Mouse (Mus musculus): ENCODE results near the gene Bcl7a. TPM values are rescaled to one million over a fixed set of nuclear protein-coding genes. Genes with fewer than 3 reads are reported as not detected.

The Bcl7a gene
- polyA plus RNA-seq (2012; rRNA removed) (28.3 and 31.4 TPM in 2 replicates), polyA plus RNA-seq (2014; fragmentation: Nextera tagmentation; extraction: Ambion mirVana) (20.1 and 25.4 TPM in 2 replicates)

- H3K9me3 ChIP-seq (ENCODE audit: control insufficient read depth, low read length): no peaks in the 10 kb centered on the region
- DNase-seq (ENCODE audit: low spot score) (peak; percentile 84), ATAC-seq (ENCODE audit: low FRiP score, low read depth) (peak; percentile 87)
- peak within 1 kb of the TSS; percentile 81 for H3K4me2 ChIP-seq (replicated peaks; ENCODE audit: low read depth, low read length, severe bottlenecking)
- under 1% methylated on average over 42 of the region's 69 CpGs for WGBS
- H3K4me3 ChIP-seq (replicated peaks; ENCODE audit: low read length): peak within 1 kb of the TSS; percentile 91
- peak within 1 kb of the TSS; percentile 95 for H3K9ac ChIP-seq (ENCODE audit: low read depth, low read length, severe bottlenecking)
- H3K36me3 ChIP-seq (ENCODE audit: control insufficient read depth, insufficient read depth, low read length): no peaks in the 10 kb centered on the region
- TF ChIP-seq POLR2A (IDR thresholded peaks at IDR 0.05; ENCODE audit: borderline replicate concordance, extremely low read depth, insufficient read depth, insufficient read length): peak; percentile 35; the same call in 1 of the 2 replicates
- no peaks in the 10 kb centered on the region for H3K27me3 ChIP-seq (ENCODE audit: control insufficient read depth, insufficient read depth, low read length)
- peak within 1 kb of the TSS; percentile 97 for H3K27ac ChIP-seq (replicated peaks; ENCODE audit: low read depth, low read length)
- peaks cover 12% of the 10 kb centered on the region for H3K4me1 ChIP-seq (ENCODE audit: control insufficient read depth, insufficient read depth, low read length)
These were observed at the start of gene Bcl7a for GRCm38 (mm10) chr5:123343707-123344627. TSS of gene Bcl7a (plus strand) at chr5:123343834.

DNA sequence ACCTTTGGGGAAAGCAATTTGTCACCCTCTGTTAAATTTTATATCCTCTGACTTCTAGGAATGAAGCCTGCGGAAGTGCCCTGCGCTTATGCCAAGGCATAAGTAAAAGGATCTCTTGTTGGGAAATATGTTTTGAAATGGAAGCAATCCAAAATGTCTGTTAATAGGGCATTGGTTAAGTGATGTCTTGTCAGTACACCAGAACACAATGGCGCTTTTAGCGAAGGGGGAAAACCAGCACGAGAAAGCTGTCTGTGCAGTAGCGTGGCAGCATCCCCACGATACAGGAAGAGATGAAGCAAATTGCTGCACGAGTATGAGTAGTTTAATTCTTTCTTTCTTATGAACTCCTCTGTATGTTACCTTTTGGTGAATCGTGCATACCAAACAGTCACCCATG is 49.0 kb upstream of the Bcl7a start:
- Histone ChIP-seq H3K9ac (ENCODE audit: low read depth, low read length, severe bottlenecking) (no peak overlapping the region), H3K4me2 (replicated peaks; ENCODE audit: low read depth, low read length, severe bottlenecking) (no peak overlapping the region), H3K4me3 (replicated peaks; ENCODE audit: low read length) (no peak overlapping the region), H3K27ac (replicated peaks; ENCODE audit: low read depth, low read length) (no peak overlapping the region), H3K36me3 (ENCODE audit: control insufficient read depth, insufficient read depth, low read length) (no peaks in the 10 kb centered on the region), H3K9me3 (ENCODE audit: control insufficient read depth, low read length) (no peaks in the 10 kb centered on the region), H3K27me3 (ENCODE audit: control insufficient read depth, insufficient read depth, low read length) (no peaks in the 10 kb centered on the region), H3K4me1 (ENCODE audit: control insufficient read depth, insufficient read depth, low read length) (no peaks in the 10 kb centered on the region)
- ATAC-seq (ENCODE audit: low FRiP score, low read depth) (no peak), DNase-seq (ENCODE audit: low spot score) (no peak)
- TF ChIP-seq POLR2A (IDR thresholded peaks at IDR 0.05; ENCODE audit: borderline replicate concordance, extremely low read depth, insufficient read depth, insufficient read length): no peak
- WGBS: 81% methylated on average over 9 of the region's 9 CpGs

- no peak for TF ChIP-seq POLR2A (IDR thresholded peaks at IDR 0.05; ENCODE audit: borderline replicate concordance, extremely low read depth, insufficient read depth, insufficient read length)
- H3K36me3 ChIP-seq (ENCODE audit: control insufficient read depth, insufficient read depth, low read length): no peaks in the 10 kb centered on the region
- DNase-seq (ENCODE audit: low spot score): no peak
- no peaks in the 10 kb centered on the region for H3K9me3 ChIP-seq (ENCODE audit: control insufficient read depth, low read length)
- peaks cover 7% of the 10 kb centered on the region; the same call in 1 of the 2 replicates for H3K4me1 ChIP-seq (ENCODE audit: control insufficient read depth, insufficient read depth, low read length)
- ATAC-seq (ENCODE audit: low FRiP score, low read depth): no peak
- H3K4me3 ChIP-seq (replicated peaks; ENCODE audit: low read length): no peak overlapping the region
- no peak overlapping the region for H3K27ac ChIP-seq (replicated peaks; ENCODE audit: low read depth, low read length)
- H3K27me3 ChIP-seq (ENCODE audit: control insufficient read depth, insufficient read depth, low read length): no peaks in the 10 kb centered on the region
- H3K9ac ChIP-seq (ENCODE audit: low read depth, low read length, severe bottlenecking): no peak overlapping the region
- H3K4me2 ChIP-seq (replicated peaks; ENCODE audit: low read depth, low read length, severe bottlenecking): no peak overlapping the region
- WGBS: 64% methylated on average over 12 of the region's 12 CpGs
These were observed 47.3 kb upstream of the Bcl7a start for GRCm38 (mm10) chr5:123296224-123296806.

DNA sequence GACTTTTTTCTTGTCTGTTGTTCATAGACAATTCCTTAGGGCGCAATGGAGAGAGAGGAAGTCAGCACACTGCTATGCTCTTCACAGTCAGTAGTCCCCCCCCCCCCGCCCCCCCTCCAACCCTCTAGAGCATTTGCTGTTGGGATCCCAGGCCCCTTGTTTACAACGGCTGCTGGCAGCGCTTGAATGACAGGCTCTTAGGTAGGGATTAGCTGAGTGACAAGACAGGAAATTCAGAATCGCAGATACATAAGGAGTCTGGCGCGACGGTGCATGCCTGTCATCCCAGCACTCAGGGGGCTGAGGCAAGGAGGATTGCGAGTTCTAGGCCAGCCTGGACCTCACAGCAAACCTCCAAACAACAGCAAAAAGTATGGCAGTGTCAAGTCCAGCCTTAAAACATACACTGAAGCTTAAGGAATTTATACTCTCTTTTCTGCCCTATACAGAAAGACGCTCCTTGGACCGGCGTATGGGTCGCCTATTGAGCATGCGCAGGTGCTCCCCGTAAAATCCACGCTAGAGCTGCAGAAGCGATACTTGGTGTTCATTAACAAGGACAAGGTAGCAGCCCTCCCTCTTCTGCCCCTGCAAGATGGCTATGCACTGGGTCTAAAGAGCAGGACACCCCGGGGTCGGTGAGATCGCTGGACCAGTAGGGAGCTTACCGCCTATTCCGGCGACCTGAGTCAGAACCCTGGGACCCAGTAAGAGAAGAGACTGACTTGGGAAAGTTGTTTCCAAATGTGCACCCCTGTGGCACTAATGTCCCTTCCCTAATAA is 46.5 kb upstream of the Bcl7a start:
- Histone ChIP-seq H3K36me3 (ENCODE audit: control insufficient read depth, insufficient read depth, low read length) (no peaks in the 10 kb centered on the region), H3K4me2 (replicated peaks; ENCODE audit: low read depth, low read length, severe bottlenecking) (no peak overlapping the region), H3K27me3 (ENCODE audit: control insufficient read depth, insufficient read depth, low read length) (no peaks in the 10 kb centered on the region), H3K4me3 (replicated peaks; ENCODE audit: low read length) (no peak overlapping the region), H3K9me3 (ENCODE audit: control insufficient read depth, low read length) (no peaks in the 10 kb centered on the region), H3K4me1 (ENCODE audit: control insufficient read depth, insufficient read depth, low read length) (peaks cover 7% of the 10 kb centered on the region; the same call in 1 of the 2 replicates), H3K27ac (replicated peaks; ENCODE audit: low read depth, low read length) (no peak overlapping the region), H3K9ac (ENCODE audit: low read depth, low read length, severe bottlenecking) (no peak overlapping the region)
- TF ChIP-seq POLR2A (IDR thresholded peaks at IDR 0.05; ENCODE audit: borderline replicate concordance, extremely low read depth, insufficient read depth, insufficient read length): no peak
- WGBS: 48% methylated on average over 23 of the region's 23 CpGs
- ATAC-seq (ENCODE audit: low FRiP score, low read depth): no peak
- DNase-seq (ENCODE audit: low spot score): no peak

DNA sequence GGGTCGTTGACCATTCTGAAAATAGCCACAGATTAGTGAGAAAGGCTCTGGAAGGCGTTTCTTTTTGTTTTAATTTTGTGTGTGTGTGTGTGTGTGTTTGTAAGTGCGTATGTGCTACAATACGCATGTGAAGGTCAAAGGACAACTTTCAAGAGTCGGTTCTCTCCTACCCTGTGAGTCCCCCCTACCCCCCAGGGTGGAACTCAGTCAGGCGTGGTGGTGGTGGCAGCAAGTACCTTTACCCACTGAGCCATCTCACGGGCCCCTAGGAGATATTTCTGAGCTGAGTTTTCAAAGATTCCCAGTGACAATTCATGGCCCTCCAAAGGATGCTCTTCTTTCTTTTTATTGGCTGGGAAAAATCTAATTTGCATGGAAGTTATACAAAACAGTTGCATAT is 45.8 kb upstream of the Bcl7a start:
- Histone ChIP-seq H3K9ac (ENCODE audit: low read depth, low read length, severe bottlenecking) (no peak overlapping the region), H3K9me3 (ENCODE audit: control insufficient read depth, low read length) (no peaks in the 10 kb centered on the region), H3K27me3 (ENCODE audit: control insufficient read depth, insufficient read depth, low read length) (no peaks in the 10 kb centered on the region), H3K36me3 (ENCODE audit: control insufficient read depth, insufficient read depth, low read length) (no peaks in the 10 kb centered on the region), H3K4me2 (replicated peaks; ENCODE audit: low read depth, low read length, severe bottlenecking) (no peak overlapping the region), H3K4me3 (replicated peaks; ENCODE audit: low read length) (no peak overlapping the region), H3K4me1 (ENCODE audit: control insufficient read depth, insufficient read depth, low read length) (peaks cover 7% of the 10 kb centered on the region; the same call in 1 of the 2 replicates), H3K27ac (replicated peaks; ENCODE audit: low read depth, low read length) (no peak overlapping the region)
- ATAC-seq (ENCODE audit: low FRiP score, low read depth) (no peak), DNase-seq (ENCODE audit: low spot score) (no peak)
- WGBS: 77% methylated on average over 7 of the region's 7 CpGs
- no peak for TF ChIP-seq POLR2A (IDR thresholded peaks at IDR 0.05; ENCODE audit: borderline replicate concordance, extremely low read depth, insufficient read depth, insufficient read length)

All from limb, embryonic 14.5 days (tissue).